Mouse (Mus musculus): ENCODE data around the gene 1700113H08Rik. TPM values are rescaled to one million over a fixed set of nuclear protein-coding genes. Genes with fewer than 3 reads are reported as not detected.

The 1700113H08Rik gene
- not detected in 2 replicates for total RNA-seq (2012; rRNA removed)

DNA sequence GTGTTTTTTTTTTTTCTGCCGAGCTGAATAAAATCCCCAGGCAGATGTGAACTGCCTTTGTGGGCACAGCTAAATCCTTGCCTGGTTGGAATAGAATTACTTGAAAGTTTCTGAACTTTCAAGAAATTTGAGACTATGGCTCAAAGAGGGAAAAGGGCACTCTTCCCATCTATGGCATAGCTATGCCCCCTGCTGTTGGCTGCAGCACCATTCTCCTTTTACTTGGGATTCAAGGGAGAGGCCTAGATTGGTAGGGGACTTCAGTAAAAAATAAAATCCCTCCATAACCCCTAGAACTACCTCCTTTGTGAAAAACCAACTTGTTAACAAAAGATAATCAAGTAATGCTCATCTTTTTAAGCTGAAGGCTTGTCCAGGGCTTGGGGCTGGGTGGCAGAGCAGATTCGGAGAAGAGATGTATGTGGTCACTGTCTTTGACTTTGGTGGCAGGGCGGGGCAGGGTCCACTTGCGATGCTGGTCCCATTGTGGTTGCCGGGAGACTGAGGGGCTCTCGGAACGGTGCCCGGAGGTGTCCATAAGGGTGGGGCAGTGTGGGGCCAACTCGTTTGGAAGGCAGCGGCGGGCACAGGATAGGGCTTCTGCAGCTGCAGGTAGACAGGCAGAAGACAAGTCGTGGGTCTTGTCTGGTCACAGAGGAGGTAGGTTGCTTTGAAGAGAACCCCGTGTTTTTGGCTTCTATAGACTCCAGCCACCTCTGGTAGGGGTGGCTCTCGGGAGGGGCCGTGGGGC is at the start of gene 1700113H08Rik:
Gene 1700113H08Rik (plus strand): TSS at position 546 of the 751 bp plus-strand sequence.
- Histone ChIP-seq H3K27ac (ENCODE audit: insufficient read depth, low read depth, low read length, poor library complexity, severe bottlenecking) (no peak within 1 kb of the TSS), H3K36me3 (ENCODE audit: control insufficient read depth, insufficient read depth, low read length, poor library complexity, severe bottlenecking) (no peaks in the 10 kb centered on the region), H3K9ac (ENCODE audit: insufficient read depth, low read depth, low read length, poor library complexity, severe bottlenecking) (peak within 1 kb of the TSS; percentile 32; the same call in 1 of the 2 replicates), H3K4me3 (ENCODE audit: insufficient read depth in 1 of 2, low read depth in 1 of 2, low read length in 2 of 2, poor library complexity in 1 of 2, severe bottlenecking in 1 of 2) (peak within 1 kb of the TSS; percentile 63 to 64), H3K4me1 (ENCODE audit: control insufficient read depth in 2 of 2, insufficient read depth in 2 of 2, low read length in 2 of 2, poor library complexity in 1 of 2) (no peaks in the 10 kb centered on the region), H3K9me3 (ENCODE audit: control insufficient read depth, insufficient read depth, low read depth, low read length) (no peaks in the 10 kb centered on the region)
- in situ Hi-C loops (cut with MboI; ENCODE audit: low sequenced_read_pairs in 2 of 2, unreplicated experiment in 2 of 2) = no loop called here
- TF ChIP-seq ZNF384 (IDR thresholded peaks at IDR 0.05; ENCODE audit: low read depth, low read length) = no peak
- TF ChIP-seq ZC3H11A (IDR thresholded peaks at IDR 0.05; ENCODE audit: borderline replicate concordance, low read depth, low read length) = no peak
- TF ChIP-seq HCFC1 (IDR thresholded peaks at IDR 0.05; ENCODE audit: borderline replicate concordance, insufficient read depth, low read length) = no peak
- TF ChIP-seq CHD2 (IDR thresholded peaks at IDR 0.05; ENCODE audit: low read depth, low read length) = no peak
- no peak for TF ChIP-seq MAFK (IDR thresholded peaks at IDR 0.05; ENCODE audit: insufficient read depth, low read depth, low read length)
- no peak for DNase-seq (ENCODE audit: low read depth, low spot score)

DNA sequence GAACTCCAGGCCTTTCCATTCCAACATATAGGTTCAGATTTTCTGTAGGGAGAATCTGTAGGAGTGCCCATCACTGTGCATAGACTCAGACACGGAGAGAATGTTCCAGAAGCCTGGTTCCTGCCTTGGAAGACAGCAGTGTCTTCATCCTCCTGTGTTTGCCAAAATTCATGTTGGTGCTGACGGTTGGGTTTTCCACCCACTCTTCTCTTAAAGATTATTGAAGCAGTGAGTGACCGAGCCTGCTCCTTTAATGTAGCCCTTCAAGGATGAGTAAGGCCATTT is 49.7 kb upstream of the 1700113H08Rik start:
- no peaks in the 10 kb centered on the region for H3K36me3 ChIP-seq (ENCODE audit: control insufficient read depth, insufficient read depth, low read length, poor library complexity, severe bottlenecking)
- H3K27ac ChIP-seq (ENCODE audit: insufficient read depth, low read depth, low read length, poor library complexity, severe bottlenecking) = no peak overlapping the region
- no peaks in the 10 kb centered on the region for H3K4me1 ChIP-seq (ENCODE audit: control insufficient read depth in 2 of 2, insufficient read depth in 2 of 2, low read length in 2 of 2, poor library complexity in 1 of 2)
- no peak overlapping the region for H3K4me3 ChIP-seq (ENCODE audit: insufficient read depth in 1 of 2, low read depth in 1 of 2, low read length in 2 of 2, poor library complexity in 1 of 2, severe bottlenecking in 1 of 2)
- no peak overlapping the region for H3K9ac ChIP-seq (ENCODE audit: insufficient read depth, low read depth, low read length, poor library complexity, severe bottlenecking)
- no peak for DNase-seq (ENCODE audit: low read depth, low spot score)
- no peaks in the 10 kb centered on the region for H3K9me3 ChIP-seq (ENCODE audit: control insufficient read depth, insufficient read depth, low read depth, low read length)
- TF ChIP-seq ZNF384 (IDR thresholded peaks at IDR 0.05; ENCODE audit: low read depth, low read length) = no peak
- no peak for TF ChIP-seq HCFC1 (IDR thresholded peaks at IDR 0.05; ENCODE audit: borderline replicate concordance, insufficient read depth, low read length)
- no peak for TF ChIP-seq CHD2 (IDR thresholded peaks at IDR 0.05; ENCODE audit: low read depth, low read length)
- TF ChIP-seq ZC3H11A (IDR thresholded peaks at IDR 0.05; ENCODE audit: borderline replicate concordance, low read depth, low read length) = no peak
- TF ChIP-seq MAFK (IDR thresholded peaks at IDR 0.05; ENCODE audit: insufficient read depth, low read depth, low read length) = no peak
- in situ Hi-C loops (cut with MboI; ENCODE audit: low sequenced_read_pairs in 2 of 2, unreplicated experiment in 2 of 2) = no loop called here

DNA sequence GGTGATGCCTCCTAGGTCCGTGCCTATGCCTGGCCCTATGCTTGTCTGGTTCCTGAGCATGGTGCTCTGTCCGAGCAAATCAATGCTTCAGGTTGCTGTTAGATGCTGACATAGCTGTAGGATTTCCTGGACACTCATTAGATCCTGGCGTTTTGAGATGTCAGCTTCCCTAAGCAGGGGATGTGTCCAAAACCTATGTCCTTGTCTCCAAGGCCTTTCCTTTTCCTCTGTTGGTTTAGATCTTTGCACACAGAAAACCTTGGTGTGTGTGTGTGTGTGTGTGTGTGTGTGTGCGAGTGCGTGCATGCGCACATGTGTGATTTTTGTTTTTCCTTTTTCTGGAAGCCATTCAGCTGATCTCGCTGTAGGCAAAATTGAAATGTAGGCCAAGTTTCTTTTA is 45.8 kb upstream of the 1700113H08Rik start:
- no peaks in the 10 kb centered on the region for H3K9me3 ChIP-seq (ENCODE audit: control insufficient read depth, insufficient read depth, low read depth, low read length)
- H3K4me3 ChIP-seq (ENCODE audit: insufficient read depth in 1 of 2, low read depth in 1 of 2, low read length in 2 of 2, poor library complexity in 1 of 2, severe bottlenecking in 1 of 2) = no peak overlapping the region
- TF ChIP-seq CHD2 (IDR thresholded peaks at IDR 0.05; ENCODE audit: low read depth, low read length) (no peak), HCFC1 (IDR thresholded peaks at IDR 0.05; ENCODE audit: borderline replicate concordance, insufficient read depth, low read length) (no peak), ZNF384 (IDR thresholded peaks at IDR 0.05; ENCODE audit: low read depth, low read length) (no peak), MAFK (IDR thresholded peaks at IDR 0.05; ENCODE audit: insufficient read depth, low read depth, low read length) (no peak), ZC3H11A (IDR thresholded peaks at IDR 0.05; ENCODE audit: borderline replicate concordance, low read depth, low read length) (no peak)
- no peaks in the 10 kb centered on the region for H3K4me1 ChIP-seq (ENCODE audit: control insufficient read depth in 2 of 2, insufficient read depth in 2 of 2, low read length in 2 of 2, poor library complexity in 1 of 2)
- no peak for DNase-seq (ENCODE audit: low read depth, low spot score)
- H3K27ac ChIP-seq (ENCODE audit: insufficient read depth, low read depth, low read length, poor library complexity, severe bottlenecking) = no peak overlapping the region
- no peaks in the 10 kb centered on the region for H3K36me3 ChIP-seq (ENCODE audit: control insufficient read depth, insufficient read depth, low read length, poor library complexity, severe bottlenecking)
- no peak overlapping the region for H3K9ac ChIP-seq (ENCODE audit: insufficient read depth, low read depth, low read length, poor library complexity, severe bottlenecking)
- in situ Hi-C loops (cut with MboI; ENCODE audit: low sequenced_read_pairs in 2 of 2, unreplicated experiment in 2 of 2) = no loop called here

DNA sequence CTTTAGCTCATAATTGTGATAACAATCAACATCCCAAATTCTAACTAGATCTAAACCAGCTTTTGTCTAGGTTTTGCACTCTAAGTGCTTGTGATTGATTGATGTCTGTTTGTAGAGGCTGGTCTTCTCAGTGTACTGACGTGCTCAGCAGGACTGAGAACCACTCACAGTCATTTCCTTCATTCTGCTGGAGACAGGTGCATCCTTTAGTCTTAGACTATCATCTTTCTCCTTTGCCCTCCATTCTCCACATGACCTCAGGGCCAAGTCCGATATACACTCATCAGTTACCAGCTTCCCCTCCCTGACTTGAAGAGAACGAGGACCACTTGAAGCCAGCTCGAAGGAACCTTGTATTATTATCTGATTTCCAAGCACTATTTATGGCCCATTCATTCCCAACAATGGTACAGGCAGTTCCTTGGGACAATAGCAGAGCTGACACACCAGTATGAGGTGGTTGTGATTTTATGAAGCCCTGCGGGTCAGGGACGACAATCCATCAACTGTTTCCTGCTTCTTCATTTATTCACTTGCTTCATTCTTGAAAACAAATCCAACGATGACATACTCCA is 43.4 kb upstream of the 1700113H08Rik start:
- Histone ChIP-seq H3K9ac (ENCODE audit: insufficient read depth, low read depth, low read length, poor library complexity, severe bottlenecking) (no peak overlapping the region), H3K4me3 (ENCODE audit: insufficient read depth in 1 of 2, low read depth in 1 of 2, low read length in 2 of 2, poor library complexity in 1 of 2, severe bottlenecking in 1 of 2) (no peak overlapping the region), H3K27ac (ENCODE audit: insufficient read depth, low read depth, low read length, poor library complexity, severe bottlenecking) (no peak overlapping the region), H3K4me1 (ENCODE audit: control insufficient read depth in 2 of 2, insufficient read depth in 2 of 2, low read length in 2 of 2, poor library complexity in 1 of 2) (no peaks in the 10 kb centered on the region), H3K36me3 (ENCODE audit: control insufficient read depth, insufficient read depth, low read length, poor library complexity, severe bottlenecking) (no peaks in the 10 kb centered on the region), H3K9me3 (ENCODE audit: control insufficient read depth, insufficient read depth, low read depth, low read length) (no peaks in the 10 kb centered on the region)
- TF ChIP-seq MAFK (IDR thresholded peaks at IDR 0.05; ENCODE audit: insufficient read depth, low read depth, low read length) (no peak), CHD2 (IDR thresholded peaks at IDR 0.05; ENCODE audit: low read depth, low read length) (no peak), HCFC1 (IDR thresholded peaks at IDR 0.05; ENCODE audit: borderline replicate concordance, insufficient read depth, low read length) (no peak), ZC3H11A (IDR thresholded peaks at IDR 0.05; ENCODE audit: borderline replicate concordance, low read depth, low read length) (no peak), ZNF384 (IDR thresholded peaks at IDR 0.05; ENCODE audit: low read depth, low read length) (no peak)
- DNase-seq (ENCODE audit: low read depth, low spot score) = no peak
- in situ Hi-C loops (cut with MboI; ENCODE audit: low sequenced_read_pairs in 2 of 2, unreplicated experiment in 2 of 2) = no loop called here

All from ES-E14 (cell line).